Mouse (Mus musculus) liver, embryonic 16.5 days (tissue): ENCODE data around the gene 2310039H08Rik. TPM values are rescaled to one million over a fixed set of nuclear protein-coding genes. Genes with fewer than 3 reads are reported as not detected.

ENCODE experiments used
- ATAC-seq: fragments of 200-750 bp; cut with Nextera tagmentation; 2 replicates; pipeline ENCODE4 v1.8.0; 2017; ENCODE audit warnings: low read depth, mild to moderate bottlenecking, moderate number of reproducible peaks, moderate library complexity
- H3K27ac ChIP-seq: fragments of 300-500 bp; sonication (generic); 2 replicates; pipeline ENCODE4 v1.5.1; 2014; ENCODE audit warnings: mild to moderate bottlenecking, low read length
- H3K27me3 ChIP-seq: fragments of 300-500 bp; sonication (generic); 2 replicates; pipeline ENCODE4 v1.6.1; 2014; ENCODE audit warnings: low read depth, low read length, mixed read lengths; ENCODE audit not compliant: control insufficient read depth, insufficient read depth
- H3K36me3 ChIP-seq: fragments of 300-500 bp; sonication (generic); 2 replicates; pipeline ENCODE4 v1.6.1; 2014; ENCODE audit warnings: mild to moderate bottlenecking; ENCODE audit not compliant: control insufficient read depth, insufficient read depth
- H3K4me1 ChIP-seq: fragments of 300-500 bp; sonication (generic); 2 replicates; pipeline ENCODE4 v1.6.1; 2014; ENCODE audit warnings: low read depth, low read length, mixed read lengths; ENCODE audit not compliant: control insufficient read depth
- H3K4me2 ChIP-seq: fragments of 300-500 bp; sonication (generic); 2 replicates; pipeline ENCODE4 v1.6.1; 2014; ENCODE audit warnings: low read depth, low read length, mixed read lengths
- H3K4me3 ChIP-seq: fragments of 300-500 bp; sonication (generic); 2 replicates; pipeline ENCODE4 v1.5.1; 2014; ENCODE audit warnings: low read depth, mild to moderate bottlenecking, low read length
- H3K9ac ChIP-seq: fragments of 300-500 bp; sonication (generic); 2 replicates; pipeline ENCODE4 v1.6.1; 2014; ENCODE audit warnings: low read depth, low read length
- H3K9me3 ChIP-seq: fragments of 300-500 bp; sonication (generic); replicated peaks from 2 replicates; pipeline ENCODE4 v1.6.1; 2016; ENCODE audit warnings: low read length; ENCODE audit not compliant: control insufficient read depth
- WGBS: fragments of 180-500 bp; shearing (Covaris S2); extraction: QIAGEN DNeasy Blood & Tissue Kit; methylation state at CpG from one replicate; pipeline ENCODE4 v1.1.7; 2014; ENCODE audit not compliant: insufficient replicate concordance; 5-methylcytosine and 5-hydroxymethylcytosine counted together
- polyA plus RNA-seq: library from polyadenylated mRNA; unstranded; fragments of >200 nt; fragmentation: Nextera tagmentation; extraction: Ambion mirVana; gene quantifications from 2 replicates; pipeline ENCODE4 v1.2.1, GENCODE M21; 2015

Gene 2310039H08Rik
- polyA plus RNA-seq, 1 experiment from 2014 or later, result 56.1 TPM

GRCm38 (mm10) chr17:46734055-46734454, 38.4 kb upstream of the 2310039H08Rik start:
- WGBS, result 63% methylated on average over 3 of the region's 3 CpGs
- Histone ChIP-seq H3K27me3 (no peaks in the 10 kb centered on the region), H3K9me3 (no peaks in the 10 kb centered on the region), H3K36me3 (no peaks in the 10 kb centered on the region), H3K27ac (peak overlapping the region; percentile 56), H3K9ac (no peak overlapping the region), H3K4me3 (no peak overlapping the region), H3K4me2 (no peak overlapping the region), H3K4me1 (peaks cover 3% of the 10 kb centered on the region; the same call in 1 of the 2 replicates)
- no peak for ATAC-seq

DNA sequence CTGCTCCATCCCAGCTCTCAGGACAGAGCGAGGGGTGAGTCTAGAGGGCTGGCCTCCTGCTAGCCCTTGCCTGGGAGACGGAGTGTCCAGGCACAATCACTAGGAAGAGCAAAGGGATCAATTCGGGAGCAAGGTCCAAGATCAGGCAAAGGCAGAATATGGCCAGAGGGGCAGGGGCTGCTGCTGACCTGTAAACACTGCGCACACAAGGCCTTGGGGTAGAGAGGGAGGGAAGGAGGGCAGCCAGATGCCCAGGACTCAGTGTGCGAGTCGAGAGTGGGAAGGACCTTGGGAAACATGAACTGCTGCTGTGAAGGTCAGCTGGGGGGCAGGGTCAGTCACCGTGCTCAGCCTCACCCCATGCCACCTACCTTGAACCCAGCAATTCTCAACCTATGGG, 37.1 kb upstream of the 2310039H08Rik start:
- H3K4me1 ChIP-seq, result peaks cover 3% of the 10 kb centered on the region; the same call in 1 of the 2 replicates
- 65% methylated on average over 7 of the region's 7 CpGs for WGBS
- no peaks in the 10 kb centered on the region for H3K9me3 ChIP-seq
- no peaks in the 10 kb centered on the region for H3K36me3 ChIP-seq
- H3K27ac ChIP-seq, result peak overlapping the region; percentile 63
- ATAC-seq, result peak; percentile 82
- no peaks in the 10 kb centered on the region for H3K27me3 ChIP-seq
- no peak overlapping the region for H3K9ac ChIP-seq
- no peak overlapping the region for H3K4me3 ChIP-seq
- no peak overlapping the region for H3K4me2 ChIP-seq

- no peaks in the 10 kb centered on the region for H3K9me3 ChIP-seq
- H3K36me3 ChIP-seq, result no peaks in the 10 kb centered on the region
- no peak overlapping the region for H3K4me3 ChIP-seq
- ATAC-seq, result no peak
- no peak overlapping the region for H3K9ac ChIP-seq
- H3K27ac ChIP-seq, result peak overlapping the region; percentile 51
- H3K4me1 ChIP-seq, result peaks cover 4% of the 10 kb centered on the region; the same call in 1 of the 2 replicates
- no peaks in the 10 kb centered on the region for H3K27me3 ChIP-seq
- no peak overlapping the region for H3K4me2 ChIP-seq
- WGBS, result 56% methylated on average over 10 of the region's 10 CpGs
Observed at GRCm38 (mm10) chr17:46736160-46736559, 36.3 kb upstream of the 2310039H08Rik start.

DNA sequence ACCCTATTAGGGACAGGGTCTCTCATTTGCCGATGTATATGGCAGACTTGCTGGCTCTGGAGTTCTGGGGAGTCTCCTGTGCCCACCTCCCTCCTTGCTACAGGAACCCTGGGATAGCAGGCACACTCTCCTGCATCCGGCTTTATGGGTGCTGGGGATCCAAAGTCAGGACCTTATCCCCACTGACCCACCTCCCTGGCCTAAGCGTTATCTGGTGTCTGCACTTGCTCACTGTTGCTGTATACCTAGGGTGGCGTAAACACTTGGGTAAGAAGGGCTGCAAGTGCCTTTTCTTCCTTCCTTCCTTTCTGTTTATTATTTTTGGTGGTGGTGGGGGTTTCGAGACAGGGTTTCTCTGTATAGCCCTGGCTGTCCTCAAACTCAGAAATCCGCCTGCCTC, 31.1 kb upstream of the 2310039H08Rik start:
- Histone ChIP-seq H3K9me3 (no peaks in the 10 kb centered on the region), H3K4me1 (peaks cover 3% of the 10 kb centered on the region; the same call in 1 of the 2 replicates), H3K4me3 (no peak overlapping the region), H3K9ac (no peak overlapping the region), H3K27me3 (no peaks in the 10 kb centered on the region), H3K36me3 (no peaks in the 10 kb centered on the region), H3K27ac (no peak overlapping the region), H3K4me2 (no peak overlapping the region)
- peak; percentile 67 for ATAC-seq
- WGBS, result 61% methylated on average over 6 of the region's 6 CpGs

GRCm38 (mm10) chr17:46742986-46743385, 29.4 kb upstream of the 2310039H08Rik start:
- Histone ChIP-seq H3K27me3 (no peaks in the 10 kb centered on the region), H3K9me3 (no peaks in the 10 kb centered on the region), H3K9ac (no peak overlapping the region), H3K4me3 (no peak overlapping the region), H3K27ac (no peak overlapping the region), H3K36me3 (peaks cover 2% of the 10 kb centered on the region; the same call in 1 of the 2 replicates), H3K4me2 (no peak overlapping the region), H3K4me1 (peaks cover 3% of the 10 kb centered on the region; the same call in 1 of the 2 replicates)
- WGBS, result 86% methylated on average over 9 of the region's 9 CpGs
- no peak for ATAC-seq

GRCm38 (mm10) chr17:46745506-46745905, 26.9 kb upstream of the 2310039H08Rik start:
- H3K4me3 ChIP-seq, result no peak overlapping the region
- H3K4me1 ChIP-seq, result peaks cover 3% of the 10 kb centered on the region; the same call in 1 of the 2 replicates
- no peak overlapping the region for H3K9ac ChIP-seq
- peaks cover 2% of the 10 kb centered on the region; the same call in 1 of the 2 replicates for H3K36me3 ChIP-seq
- no peaks in the 10 kb centered on the region for H3K27me3 ChIP-seq
- no peak overlapping the region for H3K4me2 ChIP-seq
- ATAC-seq, result no peak
- WGBS, result 83% methylated on average over 2 of the region's 2 CpGs
- no peak overlapping the region for H3K27ac ChIP-seq
- no peaks in the 10 kb centered on the region for H3K9me3 ChIP-seq

- peaks cover 9% of the 10 kb centered on the region for H3K4me1 ChIP-seq
- H3K9me3 ChIP-seq, result no peaks in the 10 kb centered on the region
- no peak overlapping the region for H3K4me3 ChIP-seq
- ATAC-seq, result no peak
- no peak overlapping the region for H3K4me2 ChIP-seq
- WGBS, result 66% methylated on average over 8 of the region's 8 CpGs
- H3K9ac ChIP-seq, result no peak overlapping the region
- H3K27ac ChIP-seq, result no peak overlapping the region
- H3K36me3 ChIP-seq, result peaks cover 2% of the 10 kb centered on the region; the same call in 1 of the 2 replicates
- no peaks in the 10 kb centered on the region for H3K27me3 ChIP-seq
Observed at GRCm38 (mm10) chr17:46747234-46747633, 25.2 kb upstream of the 2310039H08Rik start.

DNA sequence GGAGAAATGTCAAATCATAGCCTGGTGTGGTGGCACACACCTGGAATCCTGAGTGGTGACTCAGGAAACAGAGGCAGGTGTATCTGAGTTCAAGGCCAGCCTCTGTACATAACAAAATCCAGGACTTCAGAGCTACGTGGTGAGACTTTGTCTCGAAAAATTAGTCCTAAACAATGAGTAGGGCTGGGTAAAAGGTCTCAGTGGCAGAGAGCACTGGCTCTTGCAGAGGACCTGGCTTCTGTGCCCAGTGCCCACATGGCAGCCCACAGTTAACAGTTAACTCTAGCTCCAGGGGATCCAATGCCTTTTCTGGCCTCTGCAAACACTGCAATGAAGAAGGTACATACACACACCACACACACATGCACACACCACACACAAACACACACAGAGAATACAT, 24.6 kb upstream of the 2310039H08Rik start:
- H3K36me3 ChIP-seq, result peaks cover 2% of the 10 kb centered on the region; the same call in 1 of the 2 replicates
- no peak overlapping the region for H3K9ac ChIP-seq
- H3K4me1 ChIP-seq, result peaks cover 15% of the 10 kb centered on the region
- no peak overlapping the region for H3K27ac ChIP-seq
- H3K9me3 ChIP-seq, result no peaks in the 10 kb centered on the region
- 61% methylated on average over 2 of the region's 2 CpGs for WGBS
- H3K27me3 ChIP-seq, result no peaks in the 10 kb centered on the region
- H3K4me3 ChIP-seq, result no peak overlapping the region
- H3K4me2 ChIP-seq, result no peak overlapping the region
- ATAC-seq, result no peak

GRCm38 (mm10) chr17:46749282-46749681, 23.2 kb upstream of the 2310039H08Rik start:
- H3K9me3 ChIP-seq, result no peaks in the 10 kb centered on the region
- H3K4me1 ChIP-seq, result peaks cover 15% of the 10 kb centered on the region
- 74% methylated on average over 5 of the region's 5 CpGs for WGBS
- H3K27me3 ChIP-seq, result no peaks in the 10 kb centered on the region
- H3K36me3 ChIP-seq, result peaks cover 2% of the 10 kb centered on the region; the same call in 1 of the 2 replicates
- H3K4me3 ChIP-seq, result no peak overlapping the region
- H3K4me2 ChIP-seq, result no peak overlapping the region
- no peak overlapping the region for H3K9ac ChIP-seq
- H3K27ac ChIP-seq, result no peak overlapping the region
- ATAC-seq, result no peak
